Mouse (Mus musculus) skeletal muscle tissue, adult 2 months (tissue): ENCODE data around the gene Actl7b.

Experiments
- DNase-seq: peaks from one replicate; pipeline ENCODE4 v3.0.0-alpha.2; 2012; ENCODE audit warnings: low read depth, low spot score

Actl7b gene

DNA sequence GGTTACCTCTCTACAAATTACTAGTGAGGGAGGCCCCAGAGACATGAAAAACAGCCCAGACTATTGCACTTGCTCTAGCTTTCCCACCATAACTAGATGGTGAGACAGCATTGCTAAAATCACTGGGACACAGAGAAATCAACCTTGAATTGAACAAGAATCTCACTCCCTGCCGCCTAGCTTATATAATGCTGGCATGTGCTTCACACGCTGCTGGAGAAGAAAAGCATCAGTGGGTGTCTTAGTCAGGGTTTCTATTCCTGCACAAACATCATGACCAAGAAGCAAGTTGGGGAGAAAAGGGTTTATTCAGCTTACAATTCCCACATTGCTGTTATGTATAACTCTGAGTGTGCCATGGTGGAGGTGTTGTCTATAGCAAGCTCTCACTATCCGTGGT is 28.1 kb downstream of the Actl7b start:
- DNase-seq, result no peak

DNA sequence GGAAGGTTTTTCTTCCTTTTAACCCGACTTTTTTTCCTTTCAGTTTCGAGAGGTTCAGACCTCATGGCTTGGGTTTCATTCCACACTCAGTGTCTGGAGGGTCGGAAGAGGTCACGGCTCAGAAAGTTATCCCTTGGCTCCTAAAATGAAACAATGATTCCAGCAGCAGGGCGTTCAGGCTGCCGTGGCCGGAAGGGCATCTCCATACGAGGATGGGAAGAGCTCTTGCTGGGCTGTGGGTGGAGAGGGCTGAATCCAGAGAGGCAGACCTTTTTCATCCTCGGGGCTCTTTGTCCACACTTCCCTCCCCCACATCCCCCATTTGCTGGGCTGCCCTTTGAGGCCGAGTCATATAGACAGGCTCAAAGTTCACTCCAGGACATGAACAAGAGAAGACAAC is 39.0 kb downstream of the Actl7b start:
- DNase-seq, result peak; percentile 42

DNA sequence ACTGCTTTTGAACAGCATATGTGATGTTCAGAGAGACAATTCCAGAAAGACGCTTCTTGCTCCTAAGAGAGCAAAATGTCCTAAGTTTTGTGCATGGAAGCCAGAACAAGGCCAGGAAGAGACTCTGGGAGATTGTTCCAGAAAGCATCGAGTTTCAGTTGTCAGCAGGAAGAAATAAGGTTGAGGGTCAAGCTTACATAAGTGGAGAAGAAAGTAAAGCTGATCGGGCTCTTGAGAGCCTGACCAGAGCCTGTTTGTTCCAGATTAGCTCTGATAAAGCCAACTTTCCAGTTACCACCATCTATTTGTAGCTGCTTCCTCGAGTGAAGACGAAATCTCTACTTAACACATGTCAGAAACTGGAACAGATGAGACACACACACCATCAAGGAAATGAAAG is 42.6 kb downstream of the Actl7b start:
- peak; percentile 63 for DNase-seq

DNA sequence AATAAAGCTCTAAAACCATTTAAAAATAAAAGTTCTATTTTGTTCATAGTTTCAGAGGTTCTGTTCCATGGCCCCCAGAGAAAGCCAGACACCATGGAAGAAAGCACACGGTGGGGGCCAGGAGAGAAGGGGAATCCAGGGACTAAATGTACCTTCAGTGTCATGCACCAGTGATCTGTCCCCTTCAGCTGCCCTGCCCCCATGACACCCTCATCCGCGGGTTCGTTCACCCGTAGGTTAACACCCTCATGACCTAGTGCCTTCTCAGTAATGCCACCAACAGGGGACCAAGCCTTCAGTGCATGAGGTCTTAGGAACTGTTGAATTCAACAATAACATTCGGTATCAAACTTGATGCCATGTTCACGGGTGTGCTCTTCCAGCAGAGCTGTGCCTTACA is 44.8 kb downstream of the Actl7b start:
- DNase-seq, result no peak
